Mouse (Mus musculus) right cerebral cortex, postnatal 10 days (tissue): ENCODE measurements around the gene Myl10.
"Not testable (repeated sequence)": the region's sequence is repeated elsewhere in the genome, so short reads cannot be mapped to it uniquely, and the experiment has no call there.

Experiments used
- DNase-seq, 2 experiments: peaks; one replicate each; pipeline ENCODE4 v3.0.0; 2021; ENCODE audit warnings: low spot score in 2 of 2

The Myl10 gene

DNA sequence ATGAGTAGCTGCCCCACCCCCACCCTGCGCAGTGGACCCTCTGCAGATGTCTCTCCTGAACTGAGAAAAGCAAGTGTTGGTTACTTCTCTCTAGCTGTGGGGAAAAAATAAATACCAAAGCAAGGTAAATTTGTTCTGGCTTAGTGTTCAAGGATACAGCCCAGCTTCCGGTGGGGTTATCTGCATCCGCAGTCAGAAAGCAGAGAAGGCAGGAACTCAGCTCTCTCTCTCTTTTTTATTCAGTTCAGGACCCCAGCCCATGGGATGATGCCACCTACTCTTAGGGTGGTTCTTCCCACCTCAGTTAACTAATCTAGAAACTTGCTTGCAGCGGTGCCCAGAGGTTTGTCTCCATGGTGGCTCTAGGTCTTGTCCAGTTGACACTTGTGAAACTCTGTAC is at the start of gene Myl10:
Gene Myl10, plus strand, starts transcription at position 363 of the 400 bp plus-strand sequence.
- DNase-seq, result no peak

GRCm38 (mm10) chr5:136646731-136647328 is 46.1 kb upstream of the Myl10 start:
- no peak for DNase-seq

GRCm38 (mm10) chr5:136649071-136649470 is 43.9 kb upstream of the Myl10 start:
- DNase-seq, result no peak

GRCm38 (mm10) chr5:136649655-136650054 is 43.3 kb upstream of the Myl10 start:
- DNase-seq, result no peak

GRCm38 (mm10) chr5:136654481-136654880 is 38.5 kb upstream of the Myl10 start:
- DNase-seq, result no peak

- DNase-seq, result no peak
Measured at GRCm38 (mm10) chr5:136656830-136657395, 36.0 kb upstream of the Myl10 start.

GRCm38 (mm10) chr5:136660721-136661120 is 32.2 kb upstream of the Myl10 start:
- not testable (repeated sequence) for DNase-seq

GRCm38 (mm10) chr5:136662281-136662680 is 30.7 kb upstream of the Myl10 start:
- DNase-seq, result no peak

DNA sequence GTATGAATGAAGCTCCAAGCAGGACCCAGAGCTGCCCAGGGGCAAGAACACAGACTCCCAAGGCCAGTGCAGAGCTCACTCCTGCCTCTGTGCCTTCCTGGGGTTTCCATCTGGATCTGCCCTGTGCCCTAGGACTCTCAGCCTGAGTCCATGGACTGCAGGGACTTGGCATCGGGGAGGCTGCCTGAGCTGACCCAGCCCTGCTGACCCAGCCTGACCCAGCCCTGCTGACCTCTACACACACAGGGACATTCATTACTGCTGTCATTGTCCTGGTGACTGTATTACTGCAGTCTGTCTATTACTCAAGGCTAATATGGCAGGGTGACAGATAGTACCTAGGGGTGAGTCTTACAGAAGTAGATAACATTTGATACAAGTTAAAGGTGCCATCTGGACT is 30.1 kb upstream of the Myl10 start:
- DNase-seq, result no peak

GRCm38 (mm10) chr5:136664497-136664896 is 28.4 kb upstream of the Myl10 start:
- peak; percentile 62 to 82 for DNase-seq

DNA sequence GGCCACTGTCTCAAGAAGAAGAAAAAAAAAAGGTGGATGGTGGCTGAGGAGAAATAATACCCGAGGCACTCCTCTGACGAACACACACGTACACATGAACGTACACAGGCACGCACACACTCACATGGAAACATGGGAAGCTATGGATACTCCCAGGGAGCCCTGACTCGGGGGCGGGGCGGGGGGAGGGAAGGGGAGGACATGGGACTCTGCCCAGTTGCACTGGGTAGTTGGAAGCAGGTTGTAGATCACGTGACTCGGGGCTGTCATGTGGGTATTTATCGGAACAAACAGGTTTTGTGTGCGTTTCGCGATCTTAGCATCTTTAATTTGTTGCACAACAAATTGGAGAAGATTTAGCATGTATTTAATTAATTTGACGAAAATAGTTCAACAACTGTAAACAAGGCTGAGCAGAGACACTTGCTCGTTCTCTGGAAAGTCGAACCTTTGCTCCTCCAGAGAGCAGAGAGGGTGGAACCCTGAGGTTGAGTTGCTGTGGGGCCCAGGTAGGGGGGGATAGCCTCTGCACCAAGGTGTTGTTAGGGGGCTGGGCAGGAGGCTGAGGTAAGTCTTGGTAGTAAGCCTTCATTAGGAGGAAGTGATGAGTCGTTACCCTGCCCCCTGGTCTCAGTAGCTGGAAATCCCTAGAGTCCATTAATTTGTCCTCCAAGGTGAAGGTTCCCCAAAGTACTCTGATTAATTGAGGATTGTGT is 16.5 kb upstream of the Myl10 start:
- DNase-seq, result no peak

- no peak for DNase-seq
Measured at GRCm38 (mm10) chr5:136678840-136679348, 14.1 kb upstream of the Myl10 start.

DNA sequence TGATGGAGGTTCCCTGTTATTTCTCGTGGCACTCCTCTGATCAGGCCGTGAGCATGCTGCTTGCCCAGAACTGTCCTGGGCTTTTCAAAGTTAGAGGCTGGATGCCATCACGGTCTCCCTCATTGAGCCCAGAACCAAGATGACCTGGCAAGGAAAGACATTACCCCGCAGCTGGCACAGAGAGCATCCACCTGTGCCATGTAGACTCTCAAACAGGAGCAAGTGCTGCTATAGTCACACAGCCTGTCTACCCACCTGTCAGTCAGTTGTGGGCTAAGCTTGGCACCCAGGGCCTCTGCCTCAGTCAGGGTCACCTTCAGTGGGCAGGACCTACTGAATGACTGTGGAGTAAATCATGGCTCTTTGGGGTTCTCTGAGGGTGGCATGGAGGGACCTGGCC is 6.6 kb upstream of the Myl10 start:
- no peak for DNase-seq

GRCm38 (mm10) chr5:136687561-136687960 is 5.4 kb upstream of the Myl10 start:
- DNase-seq, result peak in 1 of 2 experiments; percentile 32

GRCm38 (mm10) chr5:136688841-136689240 is 4.1 kb upstream of the Myl10 start:
- no peak for DNase-seq

- no peak for DNase-seq
Measured at GRCm38 (mm10) chr5:136691170-136691569, 1.8 kb upstream of the Myl10 start.

DNA sequence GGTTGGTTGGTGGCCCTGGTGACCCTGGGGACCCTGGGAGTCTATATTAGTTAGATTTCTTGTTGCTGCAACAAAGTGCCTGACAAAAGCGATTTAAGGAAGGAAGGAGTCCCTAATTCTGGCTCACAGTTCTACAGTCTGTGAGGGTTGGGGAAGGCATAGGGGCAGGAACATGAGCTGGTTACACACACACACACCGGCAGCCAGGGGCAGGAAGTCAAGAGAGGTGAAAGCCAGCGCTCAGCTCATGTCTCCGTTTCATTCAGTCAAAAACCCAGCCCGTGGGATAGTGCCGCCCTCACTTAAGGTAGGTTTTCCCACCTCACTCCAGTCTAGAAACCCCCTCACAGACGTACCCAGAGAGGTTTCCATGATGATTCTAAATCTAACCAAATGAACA is 472 bp downstream of the Myl10 start:
- no peak for DNase-seq

DNA sequence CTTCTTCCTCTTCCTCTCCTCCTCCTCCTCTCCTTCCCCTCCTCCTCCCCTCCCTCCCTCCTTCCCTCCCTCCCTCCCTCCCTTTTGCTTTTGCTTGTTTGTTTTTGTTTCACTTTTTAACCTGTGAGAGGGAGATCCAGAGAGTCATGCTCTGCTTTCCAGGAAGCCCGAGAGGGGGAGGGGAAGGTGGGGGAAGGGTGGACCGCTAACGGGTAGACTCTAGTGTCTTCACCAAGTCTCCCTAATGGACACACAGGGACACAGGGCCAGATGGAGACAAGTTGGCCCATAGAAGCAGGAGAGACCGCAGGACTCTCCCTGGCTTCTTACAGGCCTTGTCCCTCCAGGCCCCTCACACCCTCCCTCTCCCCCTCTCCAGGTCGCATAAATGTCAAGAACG is 2.0 kb downstream of the Myl10 start:
- no peak for DNase-seq

- no peak for DNase-seq
Measured at GRCm38 (mm10) chr5:136696516-136696915, 3.6 kb downstream of the Myl10 start.

GRCm38 (mm10) chr5:136697618-136698017 is 4.7 kb downstream of the Myl10 start:
- no peak for DNase-seq

GRCm38 (mm10) chr5:136702159-136702725 is 9.3 kb downstream of the Myl10 start:
- DNase-seq, result no peak

GRCm38 (mm10) chr5:136703751-136704150 is 10.8 kb downstream of the Myl10 start:
- DNase-seq, result peak; percentile 38 to 52

GRCm38 (mm10) chr5:136704151-136704550 is 11.2 kb downstream of the Myl10 start:
- DNase-seq, result peak in 1 of 2 experiments; percentile 28
